Mouse (Mus musculus) midbrain, embryonic 15.5 days (tissue): ENCODE results near the gene Fam92b. TPM values are rescaled to one million over a fixed set of nuclear protein-coding genes. Genes with fewer than 3 reads are reported as not detected.

Source experiments
- ATAC-seq: fragments of 200-750 bp; cut with Nextera tagmentation; replicated peaks from 2 replicates; pipeline ENCODE4 v1.8.0; 2017; ENCODE audit warnings: moderate TSS enrichment
- H3K27ac ChIP-seq: fragments of 300-500 bp; sonication (generic); 2 replicates; pipeline ENCODE4 v1.5.1; 2015; ENCODE audit warnings: mild to moderate bottlenecking, inconsistent platforms
- H3K27me3 ChIP-seq: fragments of 300-500 bp; sonication (generic); replicated peaks from 2 replicates; pipeline ENCODE4 v1.6.1; 2015; ENCODE audit warnings: inconsistent platforms
- H3K36me3 ChIP-seq: fragments of 300-500 bp; sonication (generic); replicated peaks from 2 replicates; pipeline ENCODE4 v1.6.1; 2015; ENCODE audit warnings: inconsistent platforms
- H3K4me1 ChIP-seq: fragments of 300-500 bp; sonication (generic); 2 replicates; pipeline ENCODE4 v1.6.1; 2015; ENCODE audit warnings: inconsistent platforms
- H3K4me2 ChIP-seq: fragments of 300-500 bp; sonication (generic); 2 replicates; pipeline ENCODE4 v1.6.1; 2015; ENCODE audit warnings: inconsistent platforms, mild to moderate bottlenecking, moderate library complexity
- H3K4me3 ChIP-seq: fragments of 300-500 bp; sonication (generic); 2 replicates; pipeline ENCODE4 v1.5.1; 2015; ENCODE audit warnings: mild to moderate bottlenecking, inconsistent platforms
- H3K9ac ChIP-seq: fragments of 300-500 bp; sonication (generic); 2 replicates; pipeline ENCODE4 v1.6.1; 2015; ENCODE audit warnings: mild to moderate bottlenecking, inconsistent platforms
- H3K9me3 ChIP-seq: fragments of 300-500 bp; sonication (generic); 2 replicates; pipeline ENCODE4 v1.6.1; 2016; ENCODE audit warnings: inconsistent platforms
- WGBS: fragments of 180-500 bp; shearing (Covaris S2); methylation state at CpG from one replicate; pipeline ENCODE4 v1.1.7; 2015; ENCODE audit warnings: mixed read lengths; 5-methylcytosine and 5-hydroxymethylcytosine counted together
- polyA plus RNA-seq: library from polyadenylated mRNA; unstranded; fragments of >200 nt; fragmentation: Nextera tagmentation; extraction: Ambion mirVana; gene quantifications from 2 replicates; pipeline ENCODE4 v1.2.1, GENCODE M21; 2015

Fam92b gene
- polyA plus RNA-seq, 1 experiment from 2014 or later, result 2.1 TPM

- no peak overlapping the region for H3K4me3 ChIP-seq
- 77% methylated on average over 6 of the region's 6 CpGs for WGBS
- ATAC-seq, result no peak
- H3K27ac ChIP-seq, result no peak overlapping the region
- no peaks in the 10 kb centered on the region for H3K9me3 ChIP-seq
- H3K4me1 ChIP-seq, result peaks cover 17% of the 10 kb centered on the region
- peaks cover 5% of the 10 kb centered on the region; the same call in 1 of the 2 replicates for H3K27me3 ChIP-seq
- H3K36me3 ChIP-seq, result no peaks in the 10 kb centered on the region
- H3K9ac ChIP-seq, result no peak overlapping the region
- no peak overlapping the region for H3K4me2 ChIP-seq
These were observed 57.3 kb downstream of the Fam92b start for GRCm38 (mm10) chr8:120119931-120120330.

- H3K9me3 ChIP-seq, result no peaks in the 10 kb centered on the region
- WGBS, result 69% methylated on average over 3 of the region's 3 CpGs
- no peak for ATAC-seq
These were observed 57.8 kb downstream of the Fam92b start for GRCm38 (mm10) chr8:120119429-120119828.

GRCm38 (mm10) chr8:120118847-120119246 lies 58.4 kb downstream of the Fam92b start:
- WGBS, result 85% methylated on average over 5 of the region's 5 CpGs
- H3K4me3 ChIP-seq, result no peak overlapping the region
- no peak for ATAC-seq
- no peak overlapping the region for H3K27ac ChIP-seq
- no peaks in the 10 kb centered on the region for H3K9me3 ChIP-seq
- H3K27me3 ChIP-seq, result peaks cover 6% of the 10 kb centered on the region; the same call in 1 of the 2 replicates
- no peak overlapping the region for H3K4me2 ChIP-seq
- H3K9ac ChIP-seq, result no peak overlapping the region
- no peaks in the 10 kb centered on the region for H3K36me3 ChIP-seq
- H3K4me1 ChIP-seq, result peaks cover 16% of the 10 kb centered on the region

More at GRCm38 (mm10) chr8:120119429-120119828, 57.8 kb downstream of the Fam92b start:
- Histone ChIP-seq H3K4me1 (peaks cover 17% of the 10 kb centered on the region), H3K4me3 (no peak overlapping the region), H3K27me3 (peaks cover 6% of the 10 kb centered on the region; the same call in 1 of the 2 replicates), H3K4me2 (no peak overlapping the region), H3K36me3 (no peaks in the 10 kb centered on the region), H3K9ac (no peak overlapping the region), H3K27ac (no peak overlapping the region)

GRCm38 (mm10) chr8:120118162-120118561 lies 59.1 kb downstream of the Fam92b start:
- Histone ChIP-seq H3K9ac (no peak overlapping the region), H3K27ac (no peak overlapping the region), H3K4me1 (peaks cover 18% of the 10 kb centered on the region), H3K36me3 (no peaks in the 10 kb centered on the region), H3K9me3 (no peaks in the 10 kb centered on the region), H3K4me2 (no peak overlapping the region), H3K27me3 (peaks cover 6% of the 10 kb centered on the region; the same call in 1 of the 2 replicates), H3K4me3 (no peak overlapping the region)
- WGBS, result 91% methylated on average over 9 of the region's 9 CpGs
- no peak for ATAC-seq

GRCm38 (mm10) chr8:120116600-120116999 lies 60.7 kb downstream of the Fam92b start:
- ATAC-seq, result no peak
- peaks cover 6% of the 10 kb centered on the region; the same call in 1 of the 2 replicates for H3K27me3 ChIP-seq
- peaks cover 21% of the 10 kb centered on the region for H3K4me1 ChIP-seq
- H3K36me3 ChIP-seq, result no peaks in the 10 kb centered on the region
- no peak overlapping the region for H3K4me2 ChIP-seq
- no peak overlapping the region for H3K27ac ChIP-seq
- no peaks in the 10 kb centered on the region for H3K9me3 ChIP-seq
- no peak overlapping the region for H3K4me3 ChIP-seq
- 75% methylated on average over 7 of the region's 7 CpGs for WGBS
- H3K9ac ChIP-seq, result no peak overlapping the region

Other genes starting within 250 kb of the Fam92b start
- gene Crispld2, start 185.0 kb downstream of the Fam92b start, polyA plus RNA-seq, result 2.9 TPM in 2 replicates
- gene Zdhhc7, start 76.0 kb downstream of the Fam92b start, polyA plus RNA-seq, result 31.3 and 33.8 TPM in 2 replicates
- gene 6430548M08Rik, start 63.3 kb downstream of the Fam92b start, polyA plus RNA-seq, result 33.6 and 35.7 TPM in 2 replicates
- gene Gse1, start 51.0 kb upstream of the Fam92b start, polyA plus RNA-seq, result 21.2 and 23.4 TPM in 2 replicates